Mouse (Mus musculus): ENCODE measurements around the gene Oas2. TPM values are rescaled to one million over a fixed set of nuclear protein-coding genes. Genes with fewer than 3 reads are reported as not detected.

Oas2 gene
- polyA plus RNA-seq, 1 experiment = not detected

DNA sequence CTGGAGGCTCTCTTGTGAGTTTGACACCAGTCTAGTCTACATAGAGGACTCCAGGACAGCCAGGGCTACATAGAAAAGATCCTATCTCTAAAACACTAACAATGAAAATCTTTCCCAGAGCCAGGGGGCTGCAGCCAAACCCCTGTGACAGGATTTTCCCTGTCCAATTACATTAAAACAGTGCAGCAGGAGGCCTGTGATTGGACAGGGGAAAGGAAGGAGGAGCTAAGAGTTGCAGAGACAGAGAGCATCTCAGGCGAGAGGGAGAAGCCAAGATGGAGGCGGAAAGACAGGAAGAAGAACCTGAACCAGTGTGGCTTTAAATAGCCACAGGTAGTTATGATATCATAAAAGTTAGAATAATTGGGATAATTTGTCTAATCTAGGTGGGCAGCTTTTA, 32.8 kb upstream of the Oas2 start:
- Histone ChIP-seq H3K79me3 (ENCODE audit: low read depth) (no peaks in the 10 kb centered on the region), H3K27me3 (ENCODE audit: control insufficient read depth, insufficient read depth, insufficient read length) (peaks cover 12% of the 10 kb centered on the region), H3K4me3 (ENCODE audit: insufficient read depth, poor library complexity, severe bottlenecking) (no peak overlapping the region), H3K79me2 (ENCODE audit: control insufficient read depth, insufficient read depth) (no peaks in the 10 kb centered on the region), H3ac (ENCODE audit: control insufficient read depth, insufficient read length, low read depth) (no peak overlapping the region), H3K36me3 (ENCODE audit: control insufficient read depth, insufficient read depth) (no peaks in the 10 kb centered on the region)
- TF ChIP-seq MAX (IDR thresholded peaks at IDR 0.05) = no peak
- TF ChIP-seq MYOD1 (IDR thresholded peaks at IDR 0.05; ENCODE audit: control insufficient read depth, insufficient read length, low read depth) = no peak
- no peak for TF ChIP-seq FOSL1 (IDR thresholded peaks at IDR 0.05; ENCODE audit: insufficient read depth, low read length, poor library complexity, severe bottlenecking)
- TF ChIP-seq MYOG (IDR thresholded peaks at IDR 0.05; ENCODE audit: control insufficient read depth, extremely low read depth, insufficient read length) = no peak
- TF ChIP-seq USF1 (IDR thresholded peaks at IDR 0.05; ENCODE audit: low read depth) = no peak
- no peak for TF ChIP-seq CEBPB (IDR thresholded peaks at IDR 0.05; ENCODE audit: low read depth)
- TF ChIP-seq CTCF (IDR thresholded peaks at IDR 0.05; ENCODE audit: control insufficient read depth, insufficient read depth, insufficient read length) = no peak

GRCm38 (mm10) chr5:120781646-120782045, 32.0 kb upstream of the Oas2 start:
- Histone ChIP-seq H3K79me3 (ENCODE audit: low read depth) (no peaks in the 10 kb centered on the region), H3K36me3 (ENCODE audit: control insufficient read depth, insufficient read depth) (no peaks in the 10 kb centered on the region), H3K79me2 (ENCODE audit: control insufficient read depth, insufficient read depth) (no peaks in the 10 kb centered on the region), H3ac (ENCODE audit: control insufficient read depth, insufficient read length, low read depth) (no peak overlapping the region), H3K27me3 (ENCODE audit: control insufficient read depth, insufficient read depth, insufficient read length) (peaks cover 6% of the 10 kb centered on the region), H3K4me3 (ENCODE audit: insufficient read depth, poor library complexity, severe bottlenecking) (no peak overlapping the region)
- TF ChIP-seq CEBPB (IDR thresholded peaks at IDR 0.05; ENCODE audit: low read depth) (no peak), CTCF (IDR thresholded peaks at IDR 0.05; ENCODE audit: control insufficient read depth, insufficient read depth, insufficient read length) (no peak), USF1 (IDR thresholded peaks at IDR 0.05; ENCODE audit: low read depth) (no peak), MAX (IDR thresholded peaks at IDR 0.05) (no peak), MYOD1 (IDR thresholded peaks at IDR 0.05; ENCODE audit: control insufficient read depth, insufficient read length, low read depth) (no peak), FOSL1 (IDR thresholded peaks at IDR 0.05; ENCODE audit: insufficient read depth, low read length, poor library complexity, severe bottlenecking) (no peak), MYOG (IDR thresholded peaks at IDR 0.05; ENCODE audit: control insufficient read depth, extremely low read depth, insufficient read length) (no peak)

GRCm38 (mm10) chr5:120779922-120780321, 30.3 kb upstream of the Oas2 start:
- H3ac ChIP-seq (ENCODE audit: control insufficient read depth, insufficient read length, low read depth) = no peak overlapping the region
- no peaks in the 10 kb centered on the region for H3K79me2 ChIP-seq (ENCODE audit: control insufficient read depth, insufficient read depth)
- H3K27me3 ChIP-seq (ENCODE audit: control insufficient read depth, insufficient read depth, insufficient read length) = peaks cover 6% of the 10 kb centered on the region
- H3K79me3 ChIP-seq (ENCODE audit: low read depth) = no peaks in the 10 kb centered on the region
- H3K4me3 ChIP-seq (ENCODE audit: insufficient read depth, poor library complexity, severe bottlenecking) = no peak overlapping the region
- no peaks in the 10 kb centered on the region for H3K36me3 ChIP-seq (ENCODE audit: control insufficient read depth, insufficient read depth)
- no peak for TF ChIP-seq USF1 (IDR thresholded peaks at IDR 0.05; ENCODE audit: low read depth)
- no peak for TF ChIP-seq MYOD1 (IDR thresholded peaks at IDR 0.05; ENCODE audit: control insufficient read depth, insufficient read length, low read depth)
- no peak for TF ChIP-seq MAX (IDR thresholded peaks at IDR 0.05)
- TF ChIP-seq CEBPB (IDR thresholded peaks at IDR 0.05; ENCODE audit: low read depth) = no peak
- TF ChIP-seq FOSL1 (IDR thresholded peaks at IDR 0.05; ENCODE audit: insufficient read depth, low read length, poor library complexity, severe bottlenecking) = no peak
- TF ChIP-seq MYOG (IDR thresholded peaks at IDR 0.05; ENCODE audit: control insufficient read depth, extremely low read depth, insufficient read length) = no peak
- no peak for TF ChIP-seq CTCF (IDR thresholded peaks at IDR 0.05; ENCODE audit: control insufficient read depth, insufficient read depth, insufficient read length)

- Histone ChIP-seq H3K27me3 (ENCODE audit: control insufficient read depth, insufficient read depth, insufficient read length) (peaks cover 6% of the 10 kb centered on the region), H3ac (ENCODE audit: control insufficient read depth, insufficient read length, low read depth) (no peak overlapping the region), H3K79me3 (ENCODE audit: low read depth) (no peaks in the 10 kb centered on the region), H3K4me3 (ENCODE audit: insufficient read depth, poor library complexity, severe bottlenecking) (no peak overlapping the region), H3K79me2 (ENCODE audit: control insufficient read depth, insufficient read depth) (no peaks in the 10 kb centered on the region), H3K36me3 (ENCODE audit: control insufficient read depth, insufficient read depth) (no peaks in the 10 kb centered on the region)
- TF ChIP-seq MYOD1 (IDR thresholded peaks at IDR 0.05; ENCODE audit: control insufficient read depth, insufficient read length, low read depth) (no peak), MAX (IDR thresholded peaks at IDR 0.05) (no peak), CEBPB (IDR thresholded peaks at IDR 0.05; ENCODE audit: low read depth) (no peak)
These were observed 29.3 kb upstream of the Oas2 start for GRCm38 (mm10) chr5:120778941-120779340.

DNA sequence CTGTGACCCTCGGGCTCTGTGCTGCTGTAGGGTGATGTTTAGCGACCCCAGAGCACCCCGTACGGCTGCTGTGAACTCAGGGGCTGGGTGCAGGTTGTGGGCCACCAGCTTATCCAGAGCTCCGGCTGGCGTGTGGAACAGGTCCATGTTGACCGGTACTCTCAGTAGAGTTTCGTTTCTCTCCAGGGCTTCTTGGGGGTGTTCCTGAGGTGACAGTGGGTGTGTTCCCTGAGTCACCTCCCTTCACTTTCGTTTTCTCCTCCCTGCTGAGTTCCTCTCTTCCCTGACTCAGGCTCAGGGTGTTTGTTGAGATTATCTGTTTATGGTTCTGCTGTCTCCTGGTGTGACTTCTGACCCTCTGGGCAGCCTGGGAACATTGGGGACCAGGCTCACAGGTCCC, 27.8 kb upstream of the Oas2 start, which contains the start of gene Oas3:
TSS of gene Oas3 (minus strand) at position 184 of the 400 bp plus-strand sequence.
- H3K79me3 ChIP-seq (ENCODE audit: low read depth) = no peaks in the 10 kb centered on the region
- TF ChIP-seq MYOG (IDR thresholded peaks at IDR 0.05; ENCODE audit: control insufficient read depth, extremely low read depth, insufficient read length) = no peak
- no peak for TF ChIP-seq MYOD1 (IDR thresholded peaks at IDR 0.05; ENCODE audit: control insufficient read depth, insufficient read length, low read depth)
- no peak for TF ChIP-seq USF1 (IDR thresholded peaks at IDR 0.05; ENCODE audit: low read depth)
- TF ChIP-seq MAX (IDR thresholded peaks at IDR 0.05) = no peak
- no peak for TF ChIP-seq CEBPB (IDR thresholded peaks at IDR 0.05; ENCODE audit: low read depth)
- no peak for TF ChIP-seq FOSL1 (IDR thresholded peaks at IDR 0.05; ENCODE audit: insufficient read depth, low read length, poor library complexity, severe bottlenecking)
- TF ChIP-seq CTCF (IDR thresholded peaks at IDR 0.05; ENCODE audit: control insufficient read depth, insufficient read depth, insufficient read length) = no peak
- no peak within 1 kb of the TSS for H3ac ChIP-seq (ENCODE audit: control insufficient read depth, insufficient read length, low read depth)
- no peak within 1 kb of the TSS for H3K4me3 ChIP-seq (ENCODE audit: insufficient read depth, poor library complexity, severe bottlenecking)
- no peaks in the 10 kb centered on the region for H3K36me3 ChIP-seq (ENCODE audit: control insufficient read depth, insufficient read depth)
- H3K79me2 ChIP-seq (ENCODE audit: control insufficient read depth, insufficient read depth) = no peaks in the 10 kb centered on the region
- H3K27me3 ChIP-seq (ENCODE audit: control insufficient read depth, insufficient read depth, insufficient read length) = no peaks in the 10 kb centered on the region

- TF ChIP-seq CEBPB (IDR thresholded peaks at IDR 0.05; ENCODE audit: low read depth) = no peak
- no peak for TF ChIP-seq CTCF (IDR thresholded peaks at IDR 0.05; ENCODE audit: control insufficient read depth, insufficient read depth, insufficient read length)
- no peak for TF ChIP-seq USF1 (IDR thresholded peaks at IDR 0.05; ENCODE audit: low read depth)
- no peak for TF ChIP-seq MYOD1 (IDR thresholded peaks at IDR 0.05; ENCODE audit: control insufficient read depth, insufficient read length, low read depth)
- TF ChIP-seq FOSL1 (IDR thresholded peaks at IDR 0.05; ENCODE audit: insufficient read depth, low read length, poor library complexity, severe bottlenecking) = no peak
- no peak for TF ChIP-seq MYOG (IDR thresholded peaks at IDR 0.05; ENCODE audit: control insufficient read depth, extremely low read depth, insufficient read length)
- no peak for TF ChIP-seq MAX (IDR thresholded peaks at IDR 0.05)
- H3ac ChIP-seq (ENCODE audit: control insufficient read depth, insufficient read length, low read depth) = no peak overlapping the region
- H3K36me3 ChIP-seq (ENCODE audit: control insufficient read depth, insufficient read depth) = no peaks in the 10 kb centered on the region
- H3K79me3 ChIP-seq (ENCODE audit: low read depth) = no peaks in the 10 kb centered on the region
- no peaks in the 10 kb centered on the region for H3K27me3 ChIP-seq (ENCODE audit: control insufficient read depth, insufficient read depth, insufficient read length)
- H3K79me2 ChIP-seq (ENCODE audit: control insufficient read depth, insufficient read depth) = no peaks in the 10 kb centered on the region
- no peak overlapping the region for H3K4me3 ChIP-seq (ENCODE audit: insufficient read depth, poor library complexity, severe bottlenecking)
These were observed 27.1 kb upstream of the Oas2 start for GRCm38 (mm10) chr5:120776801-120777200.

Measured in C2C12 (cell line).